Mouse (Mus musculus) fat pad, adult 2 months (tissue): Measurements from ENCODE around the gene Elovl6.

Experiments used
- DNase-seq: peaks from one replicate; pipeline ENCODE4 v3.0.0-alpha.2; 2011; ENCODE audit warnings: low read depth, low spot score; ENCODE audit errors: extremely low read depth

The Elovl6 gene

GRCm38 (mm10) chr3:129532180-129532864 is at the start of gene Elovl6:
Elovl6 (plus strand) TSS chr3:129532355.
- no peak for DNase-seq

- no peak for DNase-seq
Observed at GRCm38 (mm10) chr3:129488774-129489173, 43.4 kb upstream of the Elovl6 start.

GRCm38 (mm10) chr3:129494123-129494522 is 38.0 kb upstream of the Elovl6 start:
- DNase-seq = no peak

- no peak for DNase-seq
Observed at GRCm38 (mm10) chr3:129494731-129495130, 37.4 kb upstream of the Elovl6 start.

- no peak for DNase-seq
Observed at GRCm38 (mm10) chr3:129503781-129504180, 28.4 kb upstream of the Elovl6 start.

- DNase-seq = no peak
Observed at GRCm38 (mm10) chr3:129504928-129505327, 27.2 kb upstream of the Elovl6 start.

GRCm38 (mm10) chr3:129507736-129508135 is 24.4 kb upstream of the Elovl6 start:
- DNase-seq = no peak

- DNase-seq = no peak
Observed at GRCm38 (mm10) chr3:129508571-129508970, 23.6 kb upstream of the Elovl6 start.

GRCm38 (mm10) chr3:129509725-129510124 is 22.4 kb upstream of the Elovl6 start:
- peak; percentile 86 for DNase-seq

GRCm38 (mm10) chr3:129515863-129516436 is 16.2 kb upstream of the Elovl6 start:
- DNase-seq = peak; percentile 58

- DNase-seq = no peak
Observed at GRCm38 (mm10) chr3:129520499-129520898, 11.7 kb upstream of the Elovl6 start.

- DNase-seq = no peak
Observed at GRCm38 (mm10) chr3:129523456-129524143, 8.6 kb upstream of the Elovl6 start.

- DNase-seq = no peak
Observed at GRCm38 (mm10) chr3:129527046-129527445, 5.1 kb upstream of the Elovl6 start.

GRCm38 (mm10) chr3:129529311-129529710 is 2.8 kb upstream of the Elovl6 start:
- DNase-seq = no peak

- no peak for DNase-seq
Observed at GRCm38 (mm10) chr3:129530461-129530860, 1.7 kb upstream of the Elovl6 start.

- no peak for DNase-seq
Observed at GRCm38 (mm10) chr3:129532865-129533742, 949 bp downstream of the Elovl6 start.

- no peak for DNase-seq
Observed at GRCm38 (mm10) chr3:129533743-129534530, 1.8 kb downstream of the Elovl6 start.

- DNase-seq = no peak
Observed at GRCm38 (mm10) chr3:129535444-129535843, 3.3 kb downstream of the Elovl6 start.

GRCm38 (mm10) chr3:129536109-129536508 is 4.0 kb downstream of the Elovl6 start:
- DNase-seq = peak; percentile 83

GRCm38 (mm10) chr3:129537954-129538353 is 5.8 kb downstream of the Elovl6 start:
- DNase-seq = no peak
